Mouse (Mus musculus): ENCODE measurements around the gene Alx1. TPM values are rescaled to one million over a fixed set of nuclear protein-coding genes. Genes with fewer than 3 reads are reported as not detected.

The Alx1 gene
- polyA plus RNA-seq, 1 experiment from 2014 or later: 8.1 TPM

GRCm38 (mm10) chr10:103002556-103002955 lies 27.5 kb downstream of the Alx1 start:
- WGBS: 85% methylated on average over 2 of the region's 2 CpGs

GRCm38 (mm10) chr10:103000902-103001301 lies 29.1 kb downstream of the Alx1 start:
- Histone ChIP-seq H3K4me3 (no peak overlapping the region), H3K36me3 (no peaks in the 10 kb centered on the region), H3K9me3 (replicated peaks) (no peaks in the 10 kb centered on the region), H3K4me1 (no peaks in the 10 kb centered on the region), H3K27ac (replicated peaks) (no peak overlapping the region), H3K27me3 (ENCODE audit: low read depth, poor library complexity, severe bottlenecking) (no peaks in the 10 kb centered on the region)
- 79% methylated on average over 8 of the region's 8 CpGs for WGBS
- DNase-seq (ENCODE audit: low spot score): no peak

More at GRCm38 (mm10) chr10:103002556-103002955, 27.5 kb downstream of the Alx1 start:
- DNase-seq (ENCODE audit: low spot score): no peak
- Histone ChIP-seq H3K4me1 (no peaks in the 10 kb centered on the region), H3K27ac (replicated peaks) (no peak overlapping the region), H3K27me3 (ENCODE audit: low read depth, poor library complexity, severe bottlenecking) (no peaks in the 10 kb centered on the region), H3K9me3 (replicated peaks) (no peaks in the 10 kb centered on the region), H3K4me3 (no peak overlapping the region), H3K36me3 (no peaks in the 10 kb centered on the region)

GRCm38 (mm10) chr10:102999584-102999983 lies 30.4 kb downstream of the Alx1 start:
- Histone ChIP-seq H3K27ac (replicated peaks) (no peak overlapping the region), H3K27me3 (ENCODE audit: low read depth, poor library complexity, severe bottlenecking) (no peaks in the 10 kb centered on the region), H3K4me1 (no peaks in the 10 kb centered on the region), H3K4me3 (no peak overlapping the region), H3K36me3 (no peaks in the 10 kb centered on the region), H3K9me3 (replicated peaks) (no peaks in the 10 kb centered on the region)
- DNase-seq (ENCODE audit: low spot score): no peak

- DNase-seq (ENCODE audit: low spot score): no peak
- no peak overlapping the region for H3K27ac ChIP-seq (replicated peaks)
- WGBS: 91% methylated on average over 5 of the region's 5 CpGs
- no peaks in the 10 kb centered on the region for H3K4me1 ChIP-seq
- H3K27me3 ChIP-seq (ENCODE audit: low read depth, poor library complexity, severe bottlenecking): no peaks in the 10 kb centered on the region
- H3K36me3 ChIP-seq: no peaks in the 10 kb centered on the region
- H3K4me3 ChIP-seq: no peak overlapping the region
- no peaks in the 10 kb centered on the region for H3K9me3 ChIP-seq (replicated peaks)
Measured at GRCm38 (mm10) chr10:102975106-102975505, 54.9 kb downstream of the Alx1 start.

GRCm38 (mm10) chr10:102959602-102960001 lies 70.4 kb downstream of the Alx1 start:
- 89% methylated on average over 2 of the region's 2 CpGs for WGBS
- no peaks in the 10 kb centered on the region for H3K9me3 ChIP-seq (replicated peaks)
- no peak overlapping the region for H3K27ac ChIP-seq (replicated peaks)
- no peaks in the 10 kb centered on the region for H3K36me3 ChIP-seq
- H3K4me1 ChIP-seq: no peaks in the 10 kb centered on the region
- no peak overlapping the region for H3K4me3 ChIP-seq
- no peaks in the 10 kb centered on the region for H3K27me3 ChIP-seq (ENCODE audit: low read depth, poor library complexity, severe bottlenecking)
- DNase-seq (ENCODE audit: low spot score): no peak

Other genes with a start within 250 kb of the Alx1 start
- 1.1 TPM in 2 replicates for gene Lrriq1, start 206.1 kb upstream of the Alx1 start, polyA plus RNA-seq (2016; fragmentation: Nextera tagmentation; extraction: Ambion mirVana)